Mouse (Mus musculus) E14TG2a.4 (cell line): ENCODE results near the gene Egfl8.

ENCODE experiments used
- CTCF ChIP-seq: conservative IDR thresholded peaks from 2 replicates; pipeline ENCODE4 v1.5.1; 2014; ENCODE audit warnings: low read length
- NANOG ChIP-seq: IDR thresholded peaks from 2 replicates; pipeline ENCODE4 v1.6.1; 2014; ENCODE audit warnings: borderline replicate concordance, low read length, mixed read lengths
- POU5F1 ChIP-seq: IDR thresholded peaks from 2 replicates; pipeline ENCODE4 v1.6.1; 2014; ENCODE audit warnings: low read length, borderline replicate concordance

GRCm38 (mm10) chr17:34563354-34563753, 52.4 kb downstream of the Egfl8 start:
- TF ChIP-seq CTCF (no peak), NANOG (no peak), POU5F1 (no peak)
